Mouse (Mus musculus): ENCODE measurements around the gene Mlh3.

- TF ChIP-seq POLR2AphosphoS2 (IDR thresholded peaks at IDR 0.05; ENCODE audit: insufficient read length, low read depth) = no peak
- no peak for TF ChIP-seq POLR2A (IDR thresholded peaks at IDR 0.05; ENCODE audit: insufficient read length, low read depth)
Observed at GRCm38 (mm10) chr12:85263190-85263589, 7.2 kb downstream of the Mlh3 start.

Measured in myocyte (in vitro differentiated cells).